Mouse (Mus musculus) small intestine, adult 2 months (tissue): ENCODE results near the gene D8Ertd738e.

Experiments used
- CTCF ChIP-seq: fragments of 200-500 bp; IDR thresholded peaks from 2 replicates; pipeline ENCODE4 v1.5.1; 2012; ENCODE audit warnings: low read depth, mild to moderate bottlenecking, control low read depth, inconsistent platforms, low read length, moderate library complexity, mixed read lengths; ENCODE audit not compliant: insufficient replicate concordance, insufficient read length; ENCODE audit errors: extremely low read depth
- POLR2A ChIP-seq: fragments of 200-500 bp; IDR thresholded peaks from 2 replicates; pipeline ENCODE4 v1.6.1; 2012; ENCODE audit warnings: low read depth, mild to moderate bottlenecking, control low read depth, inconsistent platforms, low read length, moderate library complexity

GRCm38 (mm10) chr8:84205073-84205472, 44.4 kb downstream of the D8Ertd738e start:
- TF ChIP-seq CTCF (no peak), POLR2A (no peak)
